Mouse (Mus musculus) cerebellum, postnatal 25 days (tissue): ENCODE results near the gene Mgrn1.

Source experiments
- DNase-seq, 2 experiments: peaks; one replicate each; pipeline ENCODE4 v3.0.0; 2021; ENCODE audit warnings: mixed read lengths in 2 of 2

The Mgrn1 gene

DNA sequence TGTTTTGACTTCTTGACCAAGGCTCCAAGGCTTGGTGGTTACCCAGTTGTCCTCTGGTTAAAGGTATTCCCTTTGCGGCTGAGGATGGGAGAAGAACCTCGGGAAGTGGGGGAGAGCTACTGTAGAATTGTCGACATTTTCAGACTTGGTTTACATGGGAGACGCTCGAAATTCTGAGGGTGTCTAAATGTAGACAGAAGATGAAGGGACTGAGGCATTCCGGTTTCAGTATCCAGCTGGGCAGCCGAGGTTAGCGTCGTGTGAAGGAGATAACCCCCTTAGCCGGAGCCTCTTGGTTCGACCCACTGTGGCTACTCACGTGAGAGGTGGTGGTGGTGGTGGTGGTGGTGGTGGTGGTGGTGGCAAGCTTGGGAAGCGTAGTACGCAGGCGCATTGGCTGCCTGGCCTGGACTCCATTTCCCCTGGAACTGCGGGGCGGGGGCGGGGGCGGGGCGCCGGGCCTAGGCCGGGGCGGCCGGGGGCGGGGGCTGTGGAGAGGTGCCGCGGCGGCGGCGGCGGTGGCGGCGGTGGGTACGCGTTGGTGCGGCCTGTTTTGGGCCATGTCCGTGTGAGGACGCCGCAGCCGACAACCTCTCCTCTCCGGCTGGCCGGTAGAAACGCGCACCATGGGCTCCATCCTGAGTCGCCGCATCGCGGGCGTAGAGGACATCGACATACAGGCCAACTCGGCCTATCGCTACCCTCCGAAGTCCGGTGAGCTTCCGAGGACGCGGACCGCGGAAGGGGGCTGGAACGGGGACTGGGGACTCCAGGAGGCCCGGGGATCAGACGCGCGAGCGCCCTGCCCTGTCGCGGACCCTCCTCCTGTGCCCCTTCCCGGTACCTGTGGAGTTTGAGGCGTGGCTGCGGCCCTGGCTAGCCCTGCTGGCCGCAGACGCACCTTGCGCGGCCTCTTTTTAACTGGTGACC is at the start of gene Mgrn1:
Gene Mgrn1, plus strand, starts transcription at position 490 of the 930 bp plus-strand sequence.
- DNase-seq = peak; percentile 88 to 95

- DNase-seq = no peak
These were observed 48.4 kb upstream of the Mgrn1 start for GRCm38 (mm10) chr16:4837631-4838030.

GRCm38 (mm10) chr16:4839552-4839951 is 46.5 kb upstream of the Mgrn1 start:
- DNase-seq = no peak

DNA sequence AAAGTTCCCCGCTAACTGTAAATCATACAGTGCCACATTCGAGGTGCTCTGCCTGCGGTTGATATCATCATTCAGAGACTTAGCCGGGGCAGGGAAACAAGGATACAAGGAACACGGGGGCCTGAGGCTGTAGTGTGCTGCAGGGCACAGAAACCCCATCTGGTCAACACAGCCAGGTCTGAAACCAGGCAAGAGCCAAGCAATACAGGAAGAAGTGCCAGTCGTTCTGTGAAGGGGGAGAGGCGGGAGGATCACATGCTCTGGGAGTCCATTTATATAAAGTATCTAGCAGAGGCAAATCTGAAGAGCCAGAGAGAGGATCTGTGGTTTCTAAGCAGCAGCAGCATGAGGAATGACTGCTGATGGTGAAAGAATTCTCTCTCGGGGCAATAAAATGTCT is 45.8 kb upstream of the Mgrn1 start:
- DNase-seq = no peak

GRCm38 (mm10) chr16:4847041-4847440 is 39.0 kb upstream of the Mgrn1 start:
- DNase-seq = no peak

DNA sequence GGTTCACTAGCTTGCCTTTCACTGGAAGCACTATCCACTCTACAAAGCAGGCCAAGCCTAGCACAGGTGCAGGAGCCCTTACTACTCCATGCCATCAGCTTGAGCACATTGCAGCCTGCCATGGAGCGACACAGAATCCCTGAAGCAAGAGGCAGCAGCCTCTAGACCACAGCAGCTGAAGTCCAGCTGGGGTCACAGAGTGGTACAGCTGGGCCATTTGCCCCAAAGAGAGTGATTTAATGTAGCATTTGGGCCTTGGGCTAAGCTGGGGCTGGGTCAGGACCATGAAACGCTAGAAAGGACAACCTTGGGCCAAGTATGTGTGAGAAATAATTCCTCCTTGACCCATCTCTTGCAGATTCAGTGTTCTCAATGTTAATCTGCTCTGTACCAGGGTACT is 38.0 kb upstream of the Mgrn1 start:
- no peak for DNase-seq

- DNase-seq = no peak
These were observed 35.7 kb upstream of the Mgrn1 start for GRCm38 (mm10) chr16:4850361-4850760.

- DNase-seq = no peak
These were observed 35.0 kb upstream of the Mgrn1 start for GRCm38 (mm10) chr16:4850938-4851628.

DNA sequence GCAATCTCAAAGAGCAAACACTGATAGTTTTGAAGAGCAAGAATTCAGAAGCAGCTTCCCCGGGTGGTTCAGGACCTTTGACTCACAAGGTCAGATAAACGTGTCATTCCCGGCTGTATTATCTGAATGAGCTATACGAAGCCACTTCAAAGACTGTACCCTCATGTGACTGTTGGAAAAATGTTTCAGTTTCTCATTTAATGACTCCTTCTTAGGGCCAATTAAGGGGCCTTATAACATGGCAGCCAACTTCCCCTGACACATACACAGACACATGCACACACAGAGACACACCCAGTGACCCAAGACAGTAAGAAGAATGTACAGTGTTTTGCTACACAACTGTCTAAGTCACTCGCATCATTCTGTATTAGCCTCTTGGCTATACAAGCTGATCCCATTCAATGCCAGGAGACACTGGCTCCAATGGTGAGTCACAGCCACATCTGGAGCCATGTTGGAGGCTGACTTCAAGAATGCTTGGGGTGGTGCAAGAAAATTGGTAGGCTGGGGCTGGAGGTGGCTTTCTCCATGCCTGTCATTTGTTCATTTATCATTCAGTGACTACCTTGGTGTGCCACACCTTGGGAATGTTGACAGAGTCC is 30.9 kb upstream of the Mgrn1 start:
- DNase-seq = no peak

DNA sequence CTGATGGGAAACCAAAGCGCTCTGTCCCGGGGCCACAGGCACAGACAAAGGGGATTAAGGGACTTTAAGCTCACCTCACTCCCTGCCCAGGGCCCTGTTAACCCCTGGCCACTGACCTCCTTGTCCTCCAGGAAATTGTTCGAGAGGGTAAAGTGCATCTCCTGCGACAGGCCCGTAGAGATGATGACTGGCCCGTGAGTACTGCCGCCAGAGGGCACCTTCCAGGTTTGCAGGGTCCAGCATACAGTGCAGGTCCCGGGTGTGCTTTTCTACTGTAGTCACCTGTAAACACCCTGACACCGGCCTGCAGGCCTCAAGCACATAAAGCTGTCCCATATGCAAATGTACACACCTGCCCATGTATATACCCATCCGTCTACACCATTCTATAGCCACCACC is 24.7 kb upstream of the Mgrn1 start:
- peak; percentile 41 to 58 for DNase-seq

DNA sequence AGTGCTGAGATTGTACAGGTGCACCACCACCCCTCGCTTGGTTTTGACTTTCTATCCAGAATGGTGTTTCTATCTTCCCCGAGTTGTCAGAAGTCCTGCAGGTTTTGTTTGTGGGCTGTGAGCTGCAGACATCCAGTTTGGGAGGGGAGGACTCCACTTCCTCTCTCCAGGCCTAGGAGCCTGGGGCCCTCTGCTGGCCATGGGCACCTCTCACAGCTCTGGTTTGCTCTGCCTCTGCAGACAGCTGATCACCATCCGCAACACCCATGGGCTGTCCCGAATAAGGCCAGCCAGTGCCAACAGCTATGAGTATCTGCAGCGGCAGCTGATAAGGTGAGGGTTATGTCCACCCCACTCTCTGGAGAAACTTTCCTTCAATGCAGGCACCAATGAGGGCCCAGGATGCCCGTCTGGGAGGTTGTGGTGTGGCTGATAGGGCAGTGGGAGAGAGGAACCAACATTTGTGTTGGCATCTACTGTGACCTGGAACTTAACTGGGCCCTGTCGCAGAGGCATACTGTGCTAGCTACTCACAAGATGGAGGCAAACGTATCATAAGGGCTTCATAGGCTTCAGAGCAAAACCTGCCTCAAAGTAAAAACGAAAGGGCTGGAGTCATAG is 23.1 kb upstream of the Mgrn1 start:
- peak; percentile 58 to 71 for DNase-seq

DNA sequence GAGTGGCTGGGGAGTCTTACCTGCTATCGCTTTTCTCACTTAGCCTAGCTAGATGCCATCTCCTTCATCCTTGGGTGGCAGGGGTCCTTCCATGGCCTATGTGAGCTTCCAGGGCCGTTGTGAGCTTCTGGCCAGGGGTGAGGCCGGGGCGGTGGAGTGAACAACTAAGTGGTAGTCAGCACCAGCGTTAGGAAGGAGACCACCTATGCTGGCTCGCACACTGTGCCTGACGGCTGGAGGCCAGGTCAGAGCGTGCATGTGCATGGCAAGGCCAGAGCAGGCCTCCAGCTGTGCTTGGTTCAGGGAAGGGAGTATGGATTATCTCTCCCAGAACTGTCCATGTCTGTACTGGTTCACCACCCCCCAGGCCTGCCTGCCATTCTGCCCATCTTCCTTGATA is 22.3 kb upstream of the Mgrn1 start:
- DNase-seq = no peak

DNA sequence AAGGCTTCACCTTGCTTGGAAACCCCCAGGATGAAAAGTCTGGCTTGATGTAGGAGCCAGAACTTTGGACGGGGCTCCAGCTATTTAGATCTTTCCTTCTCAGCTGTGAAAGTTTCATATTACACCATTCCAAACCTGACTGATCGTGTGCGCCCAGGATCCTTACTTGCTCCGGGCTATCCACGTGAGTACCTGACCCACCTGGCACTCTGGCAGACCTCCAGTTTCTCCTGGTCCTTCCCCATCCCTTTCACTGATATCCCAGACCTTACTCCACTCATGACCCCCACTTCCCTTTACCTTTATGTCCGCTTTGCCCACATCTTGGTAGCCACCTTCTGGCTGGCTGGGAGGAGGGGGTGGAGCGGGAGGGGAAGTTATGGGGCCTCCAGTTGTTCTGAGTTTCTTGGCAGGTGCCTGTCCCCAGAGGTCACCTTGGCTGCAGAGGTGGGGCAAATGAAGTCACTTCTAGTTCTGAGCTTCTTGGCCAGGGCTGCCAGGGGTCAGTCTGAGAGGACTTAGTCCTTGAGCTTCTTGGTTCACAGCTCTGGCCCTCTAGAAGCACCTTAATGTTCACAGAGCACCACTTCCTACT is 19.9 kb upstream of the Mgrn1 start:
- DNase-seq = peak; percentile 34 to 57

GRCm38 (mm10) chr16:4870490-4870889 is 15.6 kb upstream of the Mgrn1 start:
- no peak for DNase-seq

DNA sequence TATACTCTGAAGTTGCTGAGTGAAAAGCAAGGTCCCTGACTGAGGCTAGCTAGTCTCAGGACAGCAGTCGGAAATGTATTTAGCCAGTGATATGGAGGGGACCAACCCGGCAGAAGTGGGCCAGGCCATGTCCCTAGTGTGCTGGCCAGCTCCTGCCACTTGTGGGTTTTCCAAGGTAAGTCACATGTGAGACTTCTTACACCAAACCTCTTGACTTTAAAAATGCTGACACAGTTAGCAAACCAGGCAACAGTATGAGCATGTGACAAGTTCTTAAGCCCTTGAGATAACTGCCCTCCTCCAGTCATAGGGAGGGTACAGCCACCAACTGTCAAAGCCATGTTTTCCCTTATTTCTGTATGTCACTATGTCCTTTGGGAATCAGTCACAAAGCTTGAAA is 14.1 kb upstream of the Mgrn1 start:
- DNase-seq = no peak

- peak in 1 of 2 experiments; percentile 34 for DNase-seq
These were observed 10.6 kb upstream of the Mgrn1 start for GRCm38 (mm10) chr16:4875198-4876032.

DNA sequence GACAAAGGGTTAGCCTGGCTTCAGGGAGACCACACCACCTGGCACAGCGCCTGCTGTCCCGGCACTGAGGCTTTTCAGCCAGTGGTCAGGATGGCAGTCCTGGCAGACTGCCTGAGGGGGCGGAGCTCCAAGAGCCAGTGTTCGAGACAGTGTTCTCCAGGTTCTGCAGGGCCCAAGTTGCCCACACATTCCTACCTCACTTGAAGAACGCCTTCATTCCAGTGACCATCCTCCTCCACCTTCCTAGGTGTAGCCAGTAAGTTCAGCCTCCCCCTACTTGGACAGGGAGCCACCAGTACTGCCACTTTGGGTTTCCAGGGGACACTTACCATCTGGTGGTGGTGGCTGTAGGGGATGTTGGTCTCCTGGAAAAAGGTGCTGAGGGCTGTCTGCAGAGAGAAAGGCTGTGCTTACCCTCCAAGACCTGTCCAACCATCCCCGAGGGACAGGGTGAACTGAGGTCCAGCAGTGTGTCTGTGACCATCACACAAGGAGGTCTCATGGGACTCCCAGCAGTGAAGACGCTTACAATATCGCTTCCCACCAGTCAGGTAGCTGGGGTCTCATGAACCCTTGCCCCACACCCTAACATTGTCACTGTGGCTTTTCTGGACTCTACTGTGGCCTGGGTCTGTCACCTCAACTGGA is 9.9 kb upstream of the Mgrn1 start:
- peak; percentile 53 to 78 for DNase-seq

GRCm38 (mm10) chr16:4877195-4877594 is 8.9 kb upstream of the Mgrn1 start:
- DNase-seq = peak in 1 of 2 experiments; percentile 38

DNA sequence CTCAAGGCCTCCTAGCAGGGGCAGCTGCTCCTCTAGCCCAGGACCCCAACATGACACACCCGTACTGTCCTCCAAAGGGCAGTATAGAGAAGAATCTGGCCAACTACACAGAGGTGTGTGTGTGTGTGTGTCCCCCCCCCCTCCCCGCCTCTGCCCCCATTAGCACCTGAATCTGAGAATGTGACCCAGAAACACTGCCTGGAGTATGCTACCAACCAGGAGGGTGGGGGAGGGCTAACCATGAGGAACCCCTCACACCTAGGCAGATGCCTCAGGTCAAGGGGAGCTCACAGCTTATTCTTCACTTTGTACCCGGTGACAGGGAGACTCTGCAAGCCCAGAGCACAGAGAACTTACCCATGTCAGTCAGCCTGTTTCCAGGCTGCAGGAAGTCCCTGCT is 8.3 kb upstream of the Mgrn1 start:
- DNase-seq = no peak

DNA sequence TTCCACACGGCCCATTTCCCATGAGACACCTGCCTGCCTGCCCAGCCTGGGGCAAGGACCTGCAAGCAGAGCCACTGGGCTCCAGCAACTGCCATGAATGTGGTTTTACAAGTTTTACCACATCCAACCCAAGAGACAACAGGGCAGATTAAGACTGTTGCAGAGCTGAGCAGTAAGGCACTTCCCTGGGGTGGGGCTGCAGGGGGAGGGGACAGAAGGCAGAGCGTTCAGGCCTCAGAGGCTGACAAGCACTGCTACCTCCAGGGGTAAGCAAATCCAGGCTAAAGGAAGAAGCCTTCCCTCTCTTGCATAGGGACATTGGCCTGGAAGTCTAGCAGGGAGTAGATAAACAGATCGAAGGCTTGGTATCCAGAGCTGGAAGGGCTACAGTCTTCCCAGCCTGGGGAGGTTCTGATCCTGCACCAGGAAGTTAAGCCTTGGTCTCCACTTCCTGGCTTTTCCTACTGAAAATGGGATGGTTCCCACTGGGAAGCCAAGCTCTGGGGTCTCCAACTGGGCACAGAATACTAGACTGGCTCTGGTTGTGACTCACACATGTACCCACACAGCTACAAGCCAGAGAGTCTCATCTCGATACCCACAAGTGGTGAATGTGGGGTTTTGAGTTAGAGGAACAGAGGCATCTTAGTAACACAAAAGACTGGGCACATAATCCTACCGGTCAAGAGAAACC is 7.7 kb upstream of the Mgrn1 start:
- peak in 1 of 2 experiments; percentile 30 for DNase-seq
